Mouse (Mus musculus): ENCODE results near the gene Dnase1.
"Not testable (repeated sequence)": the region's sequence is repeated elsewhere in the genome, so short reads cannot be mapped to it uniquely, and the experiment has no call there.

Dnase1 gene

GRCm38 (mm10) chr16:4036807-4037206 lies at the start of gene Dnase1:
Gene Dnase1, plus strand, starts transcription at chr16:4036942.
- no peak for DNase-seq (ENCODE audit: low spot score)

GRCm38 (mm10) chr16:3988410-3988809 lies 48.3 kb upstream of the Dnase1 start:
- DNase-seq (ENCODE audit: low spot score), result no peak

- peak; percentile 96 for DNase-seq (ENCODE audit: low spot score)
Observed at GRCm38 (mm10) chr16:4003489-4004398, 33.0 kb upstream of the Dnase1 start, which contains the start of gene Slx4. Gene Slx4, minus strand, starts transcription at chr16:4003770.

- no peak for DNase-seq (ENCODE audit: low spot score)
Observed at GRCm38 (mm10) chr16:4012882-4013570, 23.7 kb upstream of the Dnase1 start.

GRCm38 (mm10) chr16:4014040-4014668 lies 22.6 kb upstream of the Dnase1 start:
- no peak for DNase-seq (ENCODE audit: low spot score)

GRCm38 (mm10) chr16:4016786-4017185 lies 20.0 kb upstream of the Dnase1 start:
- not testable (repeated sequence) for DNase-seq (ENCODE audit: low spot score)

GRCm38 (mm10) chr16:4017466-4017865 lies 19.3 kb upstream of the Dnase1 start:
- DNase-seq (ENCODE audit: low spot score), result not testable (repeated sequence)

- DNase-seq (ENCODE audit: low spot score), result no peak
Observed at GRCm38 (mm10) chr16:4021241-4021640, 15.5 kb upstream of the Dnase1 start.

- no peak for DNase-seq (ENCODE audit: low spot score)
Observed at GRCm38 (mm10) chr16:4022719-4023118, 14.0 kb upstream of the Dnase1 start.

- no peak for DNase-seq (ENCODE audit: low spot score)
Observed at GRCm38 (mm10) chr16:4026672-4027071, 10.1 kb upstream of the Dnase1 start.

GRCm38 (mm10) chr16:4027211-4027610 lies 9.5 kb upstream of the Dnase1 start:
- no peak for DNase-seq (ENCODE audit: low spot score)

- no peak for DNase-seq (ENCODE audit: low spot score)
Observed at GRCm38 (mm10) chr16:4029371-4029841, 7.3 kb upstream of the Dnase1 start.

- no peak for DNase-seq (ENCODE audit: low spot score)
Observed at GRCm38 (mm10) chr16:4030501-4030900, 6.2 kb upstream of the Dnase1 start.

- DNase-seq (ENCODE audit: low spot score), result no peak
Observed at GRCm38 (mm10) chr16:4031441-4032274, 5.1 kb upstream of the Dnase1 start.

- no peak for DNase-seq (ENCODE audit: low spot score)
Observed at GRCm38 (mm10) chr16:4032341-4032748, 4.4 kb upstream of the Dnase1 start.

GRCm38 (mm10) chr16:4033971-4034370 lies 2.8 kb upstream of the Dnase1 start:
- no peak for DNase-seq (ENCODE audit: low spot score)

- no peak for DNase-seq (ENCODE audit: low spot score)
Observed at GRCm38 (mm10) chr16:4034476-4034875, 2.3 kb upstream of the Dnase1 start.

- DNase-seq (ENCODE audit: low spot score), result no peak
Observed at GRCm38 (mm10) chr16:4035575-4035974, 1.2 kb upstream of the Dnase1 start.

GRCm38 (mm10) chr16:4037690-4038089 lies 948 bp downstream of the Dnase1 start:
- no peak for DNase-seq (ENCODE audit: low spot score)

GRCm38 (mm10) chr16:4040206-4040605 lies 3.5 kb downstream of the Dnase1 start:
- no peak for DNase-seq (ENCODE audit: low spot score)

GRCm38 (mm10) chr16:4041646-4042045 lies 4.9 kb downstream of the Dnase1 start:
- no peak for DNase-seq (ENCODE audit: low spot score)

- no peak for DNase-seq (ENCODE audit: low spot score)
Observed at GRCm38 (mm10) chr16:4044093-4044492, 7.4 kb downstream of the Dnase1 start.

Measured in T-cell, adult 2 months (primary cell).